Mouse (Mus musculus) ES-Bruce4 (cell line): ENCODE measurements around the gene Polg2.

Experiments
- CTCF ChIP-seq: IDR thresholded peaks from one replicate; pipeline ENCODE4 v1.8.1; 2011; ENCODE audit warnings: low read depth, low read length
- EP300 ChIP-seq: IDR thresholded peaks from 2 replicates; pipeline ENCODE4 v1.6.1; 2011; ENCODE audit warnings: low read depth, low read length; ENCODE audit not compliant: insufficient read depth
- POLR2A ChIP-seq: IDR thresholded peaks from one replicate; pipeline ENCODE4 v1.8.1; 2011; ENCODE audit warnings: low read length; ENCODE audit not compliant: insufficient read depth

GRCm38 (mm10) chr11:106755583-106755982, 23.8 kb downstream of the Polg2 start:
- TF ChIP-seq CTCF (no peak), EP300 (no peak), POLR2A (no peak)
